Mouse (Mus musculus): ENCODE measurements around the gene Mapk9.

The Mapk9 gene

DNA sequence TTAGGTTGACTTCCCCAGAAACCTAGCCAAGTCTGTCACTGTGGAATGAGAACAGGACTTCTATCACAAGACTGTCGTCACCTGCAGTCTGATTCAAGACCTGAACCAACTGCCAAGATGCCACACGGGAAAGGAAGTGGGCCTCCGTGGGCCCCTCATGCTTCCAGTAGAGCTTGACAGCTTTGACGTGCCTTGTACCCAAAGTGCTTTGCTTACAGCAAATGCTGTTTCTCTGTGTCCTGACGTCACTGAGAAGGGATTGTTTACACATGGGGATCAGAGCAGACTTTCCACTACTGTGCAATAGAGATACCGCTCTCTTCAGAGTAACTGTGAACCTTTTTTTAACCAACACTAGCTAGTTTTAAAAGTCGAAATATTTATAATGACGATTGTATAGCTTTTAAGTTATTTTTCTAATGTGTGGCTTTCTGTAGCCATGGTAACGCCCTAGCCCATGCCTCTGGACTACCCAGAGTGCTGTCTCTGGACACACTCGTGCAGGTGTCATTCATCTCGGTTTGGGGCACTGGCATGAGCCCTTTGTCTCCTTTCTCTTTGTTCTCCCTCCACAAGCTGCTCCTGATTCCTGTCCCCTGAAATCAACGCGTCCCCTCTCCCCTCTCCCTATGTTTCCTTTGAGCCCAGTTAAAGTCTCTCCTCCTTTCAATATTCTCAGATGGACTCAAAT is 8.7 kb upstream of the Mapk9 start:
- no peak for DNase-seq (ENCODE audit: extremely low spot score, low read depth, low spot score)

DNA sequence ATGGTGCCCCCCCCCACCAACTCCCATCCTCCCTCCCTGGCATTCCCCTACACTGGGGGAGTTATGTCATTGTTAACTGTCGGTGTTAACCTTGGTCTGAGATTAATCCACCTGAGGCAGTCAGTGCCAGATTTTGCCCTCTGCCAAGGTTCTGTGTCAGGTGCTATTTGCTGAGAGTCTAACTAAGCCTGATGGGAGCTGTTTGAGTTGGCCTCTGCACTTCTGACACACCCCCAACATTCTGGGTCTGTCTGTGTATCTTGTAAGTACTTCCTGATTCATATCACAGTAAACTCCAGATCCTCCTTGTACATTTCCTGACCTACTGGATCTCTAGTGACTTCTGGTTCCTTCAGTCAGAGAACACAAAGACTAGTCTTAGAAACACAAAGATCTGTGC is 5.9 kb upstream of the Mapk9 start:
- DNase-seq (ENCODE audit: extremely low spot score, low read depth, low spot score): no peak

DNA sequence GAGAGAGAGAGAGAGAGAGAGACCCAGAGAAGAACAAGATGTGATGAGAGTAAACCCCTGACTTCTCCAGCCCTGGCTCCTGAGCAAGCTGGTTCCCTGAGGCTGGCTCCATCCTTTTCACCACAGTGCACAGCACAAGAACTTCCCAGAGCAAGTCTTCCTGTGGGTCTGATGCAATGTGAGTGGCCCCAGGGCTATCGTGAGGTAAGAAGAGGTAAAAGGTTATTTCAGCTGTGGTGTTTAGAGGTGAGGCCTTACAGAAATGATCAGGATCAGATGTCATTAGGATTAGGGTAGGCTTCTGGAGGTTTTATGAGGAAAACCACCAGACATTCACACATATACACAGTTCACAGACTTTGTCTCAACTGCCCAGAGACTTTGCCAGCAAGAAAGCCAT is 4.7 kb upstream of the Mapk9 start:
- no peak for DNase-seq (ENCODE audit: extremely low spot score, low read depth, low spot score)

DNA sequence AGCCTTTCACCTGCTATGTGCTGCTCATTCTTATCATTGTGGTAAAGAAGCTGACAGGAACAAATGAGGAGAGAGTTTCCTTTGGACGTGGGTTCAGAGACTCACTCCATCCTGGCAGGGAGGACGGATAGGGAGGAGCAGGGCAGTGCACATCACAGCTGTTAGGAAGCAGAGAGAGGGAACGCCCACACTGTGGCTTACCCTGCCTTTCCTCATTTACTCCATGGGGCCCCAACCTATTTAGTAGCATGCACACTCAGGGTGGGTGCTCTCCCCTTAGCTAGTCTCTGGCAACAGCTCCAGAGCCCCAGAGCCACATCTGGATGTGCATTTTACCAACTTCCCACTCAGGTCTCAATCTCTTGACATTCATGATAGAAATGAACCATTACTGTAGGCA is 3.8 kb upstream of the Mapk9 start:
- DNase-seq (ENCODE audit: extremely low spot score, low read depth, low spot score): no peak

DNA sequence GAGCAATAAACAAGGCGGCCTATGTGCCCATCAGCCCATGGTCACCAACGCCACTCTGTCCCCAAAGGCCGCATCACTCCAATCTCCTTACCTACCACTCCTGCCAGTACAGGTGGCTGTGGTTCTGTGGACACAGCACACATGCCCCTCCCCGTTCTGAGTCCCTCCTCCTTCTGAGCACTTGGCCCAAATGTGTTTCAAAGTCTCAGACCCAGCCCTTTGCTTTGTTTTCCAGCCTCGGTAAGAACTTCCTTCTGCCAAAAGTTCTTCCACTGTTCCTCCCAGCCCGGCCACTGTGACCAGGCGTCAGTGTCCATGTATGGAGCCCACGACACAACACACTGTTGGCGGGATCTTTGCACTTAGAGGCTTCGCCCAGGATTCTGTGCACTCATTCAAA is 2.2 kb upstream of the Mapk9 start:
- DNase-seq (ENCODE audit: extremely low spot score, low read depth, low spot score): no peak

DNA sequence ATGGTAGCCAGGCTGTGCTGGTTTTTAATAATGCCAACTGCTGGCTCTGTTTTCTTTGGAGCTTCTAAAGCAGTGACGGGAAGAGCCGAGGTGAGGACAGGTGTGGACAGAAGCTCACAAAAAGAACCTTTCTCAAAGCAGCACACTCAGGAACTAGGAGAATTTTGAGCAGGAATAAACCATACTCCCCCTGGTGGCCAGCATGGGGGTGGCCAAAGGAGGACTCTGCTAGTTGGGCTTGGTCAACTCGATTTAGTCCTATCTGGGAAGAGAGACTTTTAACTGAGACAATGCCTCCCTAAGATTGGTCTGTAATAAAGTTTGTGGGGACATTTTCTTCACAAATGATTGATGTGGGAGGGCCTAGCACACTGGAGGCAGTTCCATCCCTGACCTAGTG is 1.6 kb upstream of the Mapk9 start:
- DNase-seq (ENCODE audit: extremely low spot score, low read depth, low spot score): no peak

DNA sequence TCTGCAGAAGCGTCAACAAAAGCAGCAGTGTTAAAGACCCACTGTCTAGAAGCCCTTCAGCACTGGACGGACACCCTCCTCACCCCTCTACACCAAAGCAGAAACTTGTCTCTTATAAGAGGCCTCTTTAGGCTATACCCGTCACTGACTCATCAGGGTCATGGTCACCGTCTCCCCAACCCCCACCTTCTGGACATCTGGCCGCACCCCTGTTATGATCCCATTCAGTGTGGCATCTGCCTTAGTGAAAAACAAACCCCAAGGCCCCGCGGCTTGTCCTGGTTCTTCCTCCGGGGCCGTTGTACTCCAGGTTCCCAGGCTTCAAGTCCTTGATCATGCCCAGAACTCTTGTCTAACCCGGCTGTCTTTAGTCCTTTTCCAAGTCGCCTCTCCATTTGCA is 593 bp upstream of the Mapk9 start:
- DNase-seq (ENCODE audit: extremely low spot score, low read depth, low spot score): no peak

DNA sequence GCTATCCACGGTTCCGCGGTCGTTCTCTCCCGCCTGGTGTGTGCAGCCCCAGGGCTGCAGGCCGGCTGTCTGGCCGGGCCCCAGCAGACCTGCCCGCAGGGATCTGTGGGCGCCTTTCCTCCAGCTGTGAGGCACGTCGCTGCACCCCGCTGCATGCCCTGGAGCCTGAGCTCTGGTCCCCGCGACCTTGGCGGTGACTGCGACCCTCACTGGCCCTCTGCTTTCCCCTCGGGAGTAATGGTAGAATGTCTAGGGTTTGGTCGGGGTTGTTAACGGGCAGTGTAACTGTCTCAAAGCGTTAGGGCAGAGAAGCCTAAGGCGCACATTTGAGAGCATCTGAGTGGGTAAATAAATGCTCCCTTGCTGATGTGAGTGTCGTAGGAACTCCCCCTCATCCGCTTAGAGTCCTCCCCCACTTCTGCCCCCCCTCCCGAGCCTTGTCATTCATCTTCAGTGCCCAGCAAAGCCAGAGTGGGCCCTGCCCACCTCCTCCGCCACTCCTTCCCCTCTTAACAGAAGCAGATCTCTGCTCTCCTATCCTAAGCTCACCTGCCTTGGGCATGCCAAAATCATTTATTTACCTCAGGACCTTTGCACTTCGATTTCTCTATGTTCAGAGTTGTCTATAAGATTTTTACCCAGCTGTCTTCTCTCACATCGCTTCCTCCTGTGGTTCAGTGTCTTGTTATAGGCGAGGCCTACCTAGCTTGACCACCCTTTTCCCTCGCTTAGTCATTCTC is 690 bp downstream of the Mapk9 start:
- no peak for DNase-seq (ENCODE audit: extremely low spot score, low read depth, low spot score)

DNA sequence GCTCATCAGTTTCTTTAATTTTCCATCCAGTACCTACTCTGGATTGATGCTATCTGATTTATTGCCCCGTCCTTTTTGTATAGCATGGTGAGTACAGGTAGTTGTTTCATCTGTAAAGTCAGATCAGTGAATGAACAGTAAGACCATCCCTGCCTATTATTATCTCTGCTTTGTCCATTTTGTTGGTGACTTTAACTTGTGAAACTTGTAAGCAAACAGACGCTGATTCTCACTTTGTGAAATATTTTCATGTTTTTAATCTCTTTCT is 1.2 kb downstream of the Mapk9 start:
- no peak for DNase-seq (ENCODE audit: extremely low spot score, low read depth, low spot score)

DNA sequence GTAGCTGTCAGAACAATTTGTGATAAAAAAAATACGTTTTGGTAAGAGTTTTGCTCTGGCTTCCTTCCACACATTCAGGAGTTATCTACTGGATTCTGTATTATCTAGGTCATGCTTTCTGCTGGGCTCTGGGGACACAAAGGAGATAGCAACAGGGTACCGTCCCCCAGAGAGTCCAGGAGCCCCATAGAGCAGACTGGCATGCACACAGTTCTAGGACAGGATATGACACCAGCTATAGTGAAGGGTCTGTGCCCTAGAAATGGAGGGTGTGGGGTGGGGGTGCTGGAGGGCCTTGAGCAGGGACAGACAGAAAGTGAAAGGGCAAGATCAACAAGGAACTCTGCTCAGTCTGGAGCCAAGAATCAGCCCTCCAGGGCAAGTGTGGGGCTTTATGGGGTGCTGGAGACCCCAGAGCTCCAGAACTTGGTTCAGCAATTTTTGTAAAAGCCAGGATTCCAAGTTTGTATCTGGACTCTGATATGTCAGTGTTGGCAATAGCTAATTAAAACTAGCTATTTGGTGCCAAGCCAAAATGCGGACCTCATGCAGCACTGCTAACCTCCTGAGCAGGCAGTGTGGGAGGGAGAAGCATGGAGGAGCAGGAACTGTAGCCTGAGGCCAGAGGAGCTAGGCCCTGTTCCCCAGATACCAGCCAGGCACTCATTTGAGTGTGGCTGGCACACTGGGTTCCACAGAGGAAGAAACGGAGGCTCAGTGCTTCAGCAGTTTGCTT is 1.7 kb downstream of the Mapk9 start:
- DNase-seq (ENCODE audit: extremely low spot score, low read depth, low spot score): no peak

DNA sequence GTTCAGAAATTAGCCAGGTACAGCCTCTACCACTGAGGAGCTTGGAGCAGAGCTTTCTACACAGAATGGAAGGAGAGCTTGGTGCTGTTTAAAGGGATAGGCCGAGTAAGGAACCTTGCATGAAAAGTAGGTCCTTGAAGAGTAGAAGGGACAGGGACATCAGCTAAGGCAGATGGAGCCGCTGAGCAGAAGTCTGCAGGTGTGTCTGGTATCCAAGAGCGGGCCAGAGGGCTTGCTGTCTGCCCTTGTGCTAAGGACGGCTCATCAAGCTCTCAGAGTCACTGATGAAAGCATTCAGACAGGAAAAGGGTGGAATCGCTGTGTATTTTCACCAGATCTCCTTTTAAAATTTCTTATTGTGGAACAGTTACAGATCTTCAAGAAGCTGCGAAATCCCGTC is 3.8 kb downstream of the Mapk9 start:
- DNase-seq (ENCODE audit: extremely low spot score, low read depth, low spot score): no peak

DNA sequence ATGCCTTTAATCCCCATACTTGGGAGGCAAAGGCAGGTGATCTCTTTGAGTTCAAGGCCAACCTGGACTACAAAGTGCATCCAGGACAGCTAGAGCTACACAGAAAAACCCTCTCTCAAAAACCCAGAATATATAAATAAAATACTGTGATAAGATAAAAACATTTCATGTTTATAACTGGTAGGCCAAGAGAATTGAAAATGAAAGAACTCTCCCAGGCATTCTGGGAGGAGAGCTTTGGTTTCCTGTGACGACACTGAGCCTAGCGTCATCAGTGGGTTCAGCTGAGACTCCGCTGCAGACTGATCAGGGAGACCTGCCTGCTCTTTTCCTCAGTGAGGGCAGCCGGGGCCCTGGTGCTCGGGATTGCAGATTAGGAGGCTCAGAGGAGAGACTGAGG is 8.6 kb downstream of the Mapk9 start:
- no peak for DNase-seq (ENCODE audit: extremely low spot score, low read depth, low spot score)

DNA sequence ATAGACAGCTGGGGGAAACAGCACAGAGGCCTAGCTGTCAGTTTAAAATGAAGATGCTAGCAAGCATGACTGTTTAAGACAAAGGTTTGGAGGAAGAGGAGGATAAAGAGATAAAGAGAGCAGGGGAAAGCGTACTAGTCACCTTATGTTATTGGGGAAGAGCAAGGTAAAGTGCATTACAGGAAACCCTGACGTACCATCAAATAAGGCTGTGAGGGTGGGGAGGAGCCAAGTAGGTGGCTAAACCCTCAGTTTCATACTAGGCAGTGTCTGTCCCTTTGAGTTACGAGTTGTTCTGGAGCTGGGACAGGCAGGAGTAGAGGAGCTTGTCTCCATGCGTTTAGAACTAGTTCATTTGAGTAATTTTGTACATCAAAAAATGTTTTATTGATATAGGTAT is 14.6 kb downstream of the Mapk9 start:
- DNase-seq (ENCODE audit: extremely low spot score, low read depth, low spot score): no peak

DNA sequence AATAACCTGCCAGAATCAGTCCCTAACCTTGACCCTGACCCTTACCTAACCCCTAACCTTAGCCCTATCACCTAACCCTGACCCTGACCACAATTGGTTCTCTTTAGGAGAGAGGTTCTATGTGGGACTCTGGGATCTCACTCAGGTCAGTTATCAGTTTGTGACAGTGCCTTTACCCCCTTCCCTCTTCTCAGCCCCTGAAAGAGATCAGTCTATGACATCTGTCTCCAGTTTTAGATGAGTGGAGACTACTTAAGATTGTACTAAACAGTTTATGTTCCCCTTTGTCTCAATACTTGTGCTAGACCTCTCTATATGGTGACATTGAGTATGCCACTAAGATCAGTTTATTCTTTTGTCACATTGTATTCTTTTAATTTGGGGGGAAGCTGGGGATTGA is 17.4 kb downstream of the Mapk9 start:
- no peak for DNase-seq (ENCODE audit: extremely low spot score, low read depth, low spot score)

DNA sequence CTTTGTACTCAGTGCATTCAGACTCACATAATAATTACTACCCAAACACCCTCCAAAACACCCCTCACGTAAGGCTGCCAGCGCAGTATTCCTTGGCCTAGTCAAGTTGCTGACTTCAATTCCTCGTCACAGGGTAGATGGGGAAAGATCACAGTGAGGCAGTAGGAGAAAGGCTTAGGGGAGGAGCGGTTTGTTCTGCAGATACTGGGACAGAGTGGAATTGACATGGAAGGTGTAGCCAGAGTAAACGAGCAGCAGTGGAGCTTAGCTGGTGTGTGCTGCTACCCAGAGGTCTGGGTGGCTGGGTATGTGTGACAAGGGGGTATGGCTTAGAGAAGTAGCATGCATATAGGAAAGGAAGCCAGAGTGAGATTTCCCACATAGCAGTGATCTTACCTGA is 20.8 kb downstream of the Mapk9 start:
- DNase-seq (ENCODE audit: extremely low spot score, low read depth, low spot score): no peak

DNA sequence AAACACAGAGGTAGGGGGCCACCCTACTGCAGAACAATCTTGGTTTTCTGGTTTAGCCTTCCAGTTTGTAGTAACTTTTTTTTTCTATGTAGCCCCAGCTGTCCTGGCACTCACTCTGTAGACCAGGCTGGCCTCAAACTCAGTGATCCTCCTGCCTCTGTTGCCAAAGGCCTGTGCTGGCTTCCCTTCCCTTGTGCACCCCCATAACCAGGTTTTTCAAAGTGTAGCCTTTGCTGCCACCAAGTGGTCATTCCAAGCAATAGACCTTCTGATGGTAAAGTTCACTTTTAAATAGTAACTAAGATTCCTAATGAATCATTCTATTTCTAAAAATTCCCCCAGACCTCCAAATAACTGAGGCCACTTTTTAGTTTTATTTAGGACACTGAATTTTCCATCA is 23.2 kb downstream of the Mapk9 start:
- no peak for DNase-seq (ENCODE audit: extremely low spot score, low read depth, low spot score)

DNA sequence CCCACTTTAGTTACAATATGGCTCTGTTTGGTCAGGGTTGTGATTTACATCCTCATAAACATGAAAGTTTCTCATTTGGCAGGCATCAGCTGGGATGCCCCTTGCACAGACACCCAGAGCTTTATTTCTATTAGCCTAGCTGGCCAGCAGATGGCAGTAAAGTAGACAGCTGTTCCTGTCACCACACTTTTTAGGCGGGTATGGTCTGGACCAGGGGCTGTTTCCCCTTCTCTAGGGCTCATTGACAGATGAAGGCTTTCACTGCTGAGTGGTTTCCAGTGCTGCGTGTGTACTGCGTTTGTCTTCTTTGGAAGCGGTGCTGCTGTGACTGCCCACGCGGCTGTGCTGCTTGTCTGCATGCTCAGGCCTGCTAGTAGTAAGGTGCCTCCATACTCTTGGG is 25.4 kb downstream of the Mapk9 start:
- no peak for DNase-seq (ENCODE audit: extremely low spot score, low read depth, low spot score)

DNA sequence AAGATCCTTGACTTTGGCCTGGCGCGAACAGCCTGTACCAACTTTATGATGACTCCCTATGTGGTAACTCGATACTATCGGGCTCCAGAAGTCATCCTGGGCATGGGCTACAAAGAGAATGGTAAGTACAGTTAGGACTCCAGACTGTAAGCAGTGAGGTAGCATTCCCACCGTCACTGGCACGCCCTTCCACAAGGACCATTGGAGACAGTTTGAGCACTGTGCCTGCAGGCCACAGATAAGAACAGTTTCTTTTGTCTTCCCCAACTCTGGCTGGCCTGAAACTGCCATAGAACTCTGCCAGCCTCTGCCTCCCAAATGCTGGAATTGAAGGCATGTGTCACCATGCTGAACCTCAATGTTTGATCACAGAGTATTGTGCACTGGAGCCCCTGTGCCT is 26.2 kb downstream of the Mapk9 start:
- no peak for DNase-seq (ENCODE audit: extremely low spot score, low read depth, low spot score)

DNA sequence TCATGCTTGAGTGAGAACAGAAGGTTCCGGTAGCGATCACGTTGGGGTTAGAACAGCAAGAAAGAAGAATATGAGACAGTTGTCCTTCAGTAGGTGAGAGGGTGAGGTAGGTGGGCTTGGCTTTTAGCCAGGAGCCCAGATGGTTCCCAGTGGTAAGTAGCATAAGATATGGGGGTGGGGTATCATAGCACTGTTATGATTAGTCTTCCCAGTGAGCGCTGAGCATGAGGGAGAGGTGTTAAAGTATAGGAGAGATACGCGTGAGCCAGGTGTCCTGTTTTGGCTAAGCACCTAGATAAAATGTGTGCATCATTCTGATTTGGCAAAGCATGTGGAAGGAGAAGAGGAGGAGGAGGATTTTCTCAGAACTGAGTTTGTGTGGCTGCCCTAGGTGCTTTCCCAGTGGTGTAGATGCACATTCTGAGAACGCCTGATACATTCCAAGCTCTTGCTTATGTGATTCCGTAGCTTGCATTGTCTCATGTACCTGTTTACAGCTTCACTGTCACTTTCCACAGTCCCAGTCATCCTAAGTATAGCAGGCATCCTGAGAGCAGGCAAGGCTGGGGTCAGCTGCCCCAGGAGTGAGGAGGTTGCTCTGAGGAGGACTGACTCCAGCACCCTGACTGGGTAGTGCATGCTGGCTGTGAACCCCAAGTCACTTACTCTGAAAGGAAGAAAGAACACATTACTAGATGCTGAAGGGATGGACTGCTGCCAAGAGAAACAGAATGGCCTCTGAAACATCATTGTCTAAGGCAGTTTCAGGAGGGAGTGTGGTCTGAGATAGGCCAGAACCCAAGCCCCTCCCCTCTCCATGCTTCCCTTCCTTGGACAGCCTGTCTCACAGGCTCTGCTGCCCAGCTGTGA is 30.6 kb downstream of the Mapk9 start:
- no peak for DNase-seq (ENCODE audit: extremely low spot score, low read depth, low spot score)

DNA sequence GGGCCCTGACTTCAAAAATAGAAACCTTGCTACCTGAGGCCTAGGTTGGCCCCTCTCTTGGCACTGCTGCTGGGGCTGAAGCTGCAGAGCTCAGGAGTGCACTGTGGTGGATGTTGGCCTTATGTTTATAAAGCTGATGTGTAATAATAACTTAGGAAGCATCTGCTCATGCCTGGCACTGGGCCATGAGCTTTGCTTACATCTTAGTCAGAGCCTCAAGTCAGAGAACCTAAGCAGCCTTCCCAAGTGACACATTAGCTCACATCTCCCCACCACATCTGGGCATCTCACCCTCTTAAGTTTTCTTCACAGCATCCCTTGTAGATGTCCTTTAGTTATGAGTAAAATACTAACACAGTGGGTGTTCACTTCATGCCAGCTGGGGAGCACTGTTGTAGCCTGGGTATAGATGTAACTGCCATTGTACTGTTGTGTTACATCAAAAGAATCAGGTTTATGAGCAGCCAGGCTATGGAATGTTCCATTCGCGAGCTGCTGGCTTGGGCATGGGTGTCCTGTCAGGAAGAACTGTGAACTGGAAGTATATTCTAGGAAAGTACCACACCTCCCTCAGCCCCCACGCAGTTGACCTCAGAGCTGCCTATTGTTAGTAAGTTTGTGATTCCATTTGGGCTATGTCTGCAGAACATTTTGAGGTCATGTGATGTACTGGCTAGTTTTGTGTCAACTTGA is 33.5 kb downstream of the Mapk9 start:
- DNase-seq (ENCODE audit: extremely low spot score, low read depth, low spot score): no peak

DNA sequence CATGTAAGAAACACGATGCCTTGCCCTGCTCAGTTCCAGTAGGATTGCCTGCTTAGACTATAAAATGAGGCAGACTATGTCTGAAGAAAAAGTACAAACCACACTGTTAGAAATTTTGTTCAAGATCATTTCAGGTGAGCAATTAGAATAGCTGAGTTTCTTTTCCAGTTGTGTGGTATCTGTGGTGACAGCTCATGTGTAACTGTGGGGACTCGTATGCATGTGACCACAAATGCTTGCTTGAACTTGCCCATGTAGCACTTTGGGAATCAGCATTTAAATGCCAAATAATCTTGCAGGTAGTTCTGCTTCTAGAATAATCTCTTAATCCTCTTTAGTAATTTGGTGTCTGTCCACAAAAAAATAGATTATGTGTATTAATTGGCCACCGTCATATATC is 36.8 kb downstream of the Mapk9 start:
- DNase-seq (ENCODE audit: extremely low spot score, low read depth, low spot score): no peak
